Mouse (Mus musculus): ENCODE data around the gene Hnrnpul2. TPM values are rescaled to one million over a fixed set of nuclear protein-coding genes. Genes with fewer than 3 reads are reported as not detected.

The Hnrnpul2 gene
- polyA plus RNA-seq, 1 experiment: 108 TPM

DNA sequence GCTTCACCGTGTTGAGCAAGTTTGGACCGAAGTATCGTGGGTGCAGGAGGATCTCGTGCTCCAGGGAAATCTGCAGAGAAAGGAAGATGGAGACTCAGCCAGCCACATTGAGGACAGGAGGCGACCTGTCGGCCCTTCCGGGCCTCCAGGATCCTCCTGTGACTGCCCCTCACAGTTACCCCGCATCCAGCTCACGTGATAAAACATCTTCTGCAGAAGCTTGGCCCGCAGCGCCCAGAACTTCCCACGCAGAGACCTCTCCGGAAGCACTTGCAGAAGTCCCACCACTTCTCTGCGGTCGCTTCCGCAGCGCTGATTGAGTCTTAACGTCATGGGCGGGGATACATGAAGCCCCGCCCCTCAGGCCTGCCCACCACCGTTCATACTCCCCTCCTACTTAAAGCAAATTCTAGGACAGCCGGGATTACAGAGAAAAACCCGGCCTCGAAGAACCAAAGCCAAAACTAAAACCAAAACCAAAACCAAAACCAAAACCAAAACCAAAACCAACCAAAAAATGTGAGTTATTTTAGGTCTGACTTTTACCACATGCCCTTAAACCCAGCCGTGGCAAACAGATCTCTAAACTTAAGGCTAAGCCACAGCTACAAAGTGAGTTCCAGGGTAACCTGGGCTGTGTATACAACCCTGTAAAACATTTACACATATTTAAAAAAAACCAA is 21.4 kb upstream of the Hnrnpul2 start, which contains the start of gene Polr2g:
Gene Polr2g (minus strand): TSS at position 314 of the 683 bp plus-strand sequence.
- H3K4me3 ChIP-seq (ENCODE audit: low read depth, low read length): peak within 1 kb of the TSS; percentile 95
- TF ChIP-seq CTCF (IDR thresholded peaks at IDR 0.05; ENCODE audit: low read depth, low read length) (no peak), EP300 (IDR thresholded peaks at IDR 0.05; ENCODE audit: insufficient read depth, low read depth, low read length) (no peak), POLR2A (IDR thresholded peaks at IDR 0.05; ENCODE audit: insufficient read depth, low read length) (peak; percentile 91)
- no peaks in the 10 kb centered on the region for H3K4me1 ChIP-seq (ENCODE audit: control insufficient read depth, insufficient read depth, low read length)
- peak within 1 kb of the TSS; percentile 71 for H3K9ac ChIP-seq (ENCODE audit: low read depth, poor library complexity, severe bottlenecking)
- peaks cover 23% of the 10 kb centered on the region for H3K36me3 ChIP-seq (ENCODE audit: control insufficient read depth, insufficient read depth, low read length, poor library complexity, severe bottlenecking)
- no peaks in the 10 kb centered on the region for H3K9me3 ChIP-seq (replicated peaks; ENCODE audit: control insufficient read depth, insufficient read depth, low read length, poor library complexity, severe bottlenecking)
- no peak within 1 kb of the TSS for H3K27ac ChIP-seq (ENCODE audit: insufficient read depth, low read length)
- no peaks in the 10 kb centered on the region for H3K27me3 ChIP-seq (ENCODE audit: control insufficient read depth, insufficient read depth, low read length, poor library complexity, severe bottlenecking)

DNA sequence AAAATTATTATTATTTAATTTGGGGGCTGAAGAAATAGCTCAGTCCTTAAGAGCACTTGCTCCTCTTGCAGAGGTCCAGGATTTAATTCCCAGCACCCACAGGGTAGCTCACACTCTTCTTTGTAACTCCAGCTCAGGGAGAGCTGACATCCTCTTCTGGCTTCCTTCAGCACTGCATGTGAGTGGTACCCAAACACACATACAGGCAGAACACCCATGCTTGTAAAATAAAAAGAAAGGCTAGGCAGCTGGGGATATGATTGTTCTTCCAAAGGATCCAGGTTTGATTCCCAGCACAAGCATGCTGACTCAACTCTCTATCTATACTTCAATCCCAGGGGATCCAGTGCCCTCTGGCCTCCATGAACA is 20.9 kb upstream of the Hnrnpul2 start:
- peak overlapping the region; percentile 71; the same call in 1 of the 2 replicates for H3K9ac ChIP-seq (ENCODE audit: low read depth, poor library complexity, severe bottlenecking)
- H3K4me3 ChIP-seq (ENCODE audit: low read depth, low read length): no peak overlapping the region
- TF ChIP-seq EP300 (IDR thresholded peaks at IDR 0.05; ENCODE audit: insufficient read depth, low read depth, low read length) (no peak), POLR2A (IDR thresholded peaks at IDR 0.05; ENCODE audit: insufficient read depth, low read length) (no peak), CTCF (IDR thresholded peaks at IDR 0.05; ENCODE audit: low read depth, low read length) (no peak)
- H3K36me3 ChIP-seq (ENCODE audit: control insufficient read depth, insufficient read depth, low read length, poor library complexity, severe bottlenecking): peaks cover 19% of the 10 kb centered on the region
- H3K9me3 ChIP-seq (replicated peaks; ENCODE audit: control insufficient read depth, insufficient read depth, low read length, poor library complexity, severe bottlenecking): no peaks in the 10 kb centered on the region
- H3K27me3 ChIP-seq (ENCODE audit: control insufficient read depth, insufficient read depth, low read length, poor library complexity, severe bottlenecking): no peaks in the 10 kb centered on the region
- no peaks in the 10 kb centered on the region for H3K4me1 ChIP-seq (ENCODE audit: control insufficient read depth, insufficient read depth, low read length)
- H3K27ac ChIP-seq (ENCODE audit: insufficient read depth, low read length): no peak overlapping the region

DNA sequence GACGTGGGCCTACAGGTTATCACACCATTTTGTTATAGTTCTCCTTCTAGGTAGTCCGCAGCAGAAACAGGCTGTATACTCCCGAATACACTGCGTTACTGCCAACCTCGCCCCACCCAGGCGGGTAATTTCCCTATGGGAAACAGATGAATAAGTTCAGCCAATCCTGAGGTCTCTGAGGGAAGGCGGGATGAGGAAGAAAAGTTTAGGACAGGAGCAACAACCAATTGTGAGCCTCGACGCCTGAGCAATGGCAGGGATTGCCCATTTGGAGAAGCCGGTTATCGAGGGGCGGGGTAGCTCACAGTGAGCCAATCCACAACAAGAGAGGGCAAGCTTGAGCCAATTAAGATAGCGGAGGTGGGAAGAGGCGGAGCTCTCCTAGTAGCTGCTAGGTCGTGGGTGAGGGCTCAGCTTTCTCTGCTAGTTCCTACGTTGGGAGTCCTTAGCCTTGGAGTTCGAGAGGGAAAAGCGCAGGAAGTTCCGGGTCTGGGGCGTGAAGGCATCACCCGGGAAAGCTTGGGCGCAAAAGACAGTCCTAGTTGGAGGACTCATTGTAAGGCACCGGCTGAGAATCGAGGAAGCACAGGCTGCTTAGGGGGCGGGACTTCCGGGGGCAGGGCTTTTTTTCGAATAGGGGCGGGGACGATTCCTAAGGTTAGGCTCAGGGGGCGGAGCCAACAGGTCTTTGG is 17.5 kb upstream of the Hnrnpul2 start, which contains the start of gene Zbtb3:
Gene Zbtb3 (plus strand): TSS at position 426 of the 692 bp plus-strand sequence.
- Histone ChIP-seq H3K9me3 (replicated peaks; ENCODE audit: control insufficient read depth, insufficient read depth, low read length, poor library complexity, severe bottlenecking) (no peaks in the 10 kb centered on the region), H3K27ac (ENCODE audit: insufficient read depth, low read length) (peak within 1 kb of the TSS; percentile 75), H3K9ac (ENCODE audit: low read depth, poor library complexity, severe bottlenecking) (peak within 1 kb of the TSS; percentile 73), H3K27me3 (ENCODE audit: control insufficient read depth, insufficient read depth, low read length, poor library complexity, severe bottlenecking) (no peaks in the 10 kb centered on the region), H3K36me3 (ENCODE audit: control insufficient read depth, insufficient read depth, low read length, poor library complexity, severe bottlenecking) (peaks cover 8% of the 10 kb centered on the region; the same call in 1 of the 2 replicates), H3K4me3 (ENCODE audit: low read depth, low read length) (peak within 1 kb of the TSS; percentile 91), H3K4me1 (ENCODE audit: control insufficient read depth, insufficient read depth, low read length) (no peaks in the 10 kb centered on the region)
- TF ChIP-seq POLR2A (IDR thresholded peaks at IDR 0.05; ENCODE audit: insufficient read depth, low read length): peak; percentile 72
- no peak for TF ChIP-seq EP300 (IDR thresholded peaks at IDR 0.05; ENCODE audit: insufficient read depth, low read depth, low read length)

DNA sequence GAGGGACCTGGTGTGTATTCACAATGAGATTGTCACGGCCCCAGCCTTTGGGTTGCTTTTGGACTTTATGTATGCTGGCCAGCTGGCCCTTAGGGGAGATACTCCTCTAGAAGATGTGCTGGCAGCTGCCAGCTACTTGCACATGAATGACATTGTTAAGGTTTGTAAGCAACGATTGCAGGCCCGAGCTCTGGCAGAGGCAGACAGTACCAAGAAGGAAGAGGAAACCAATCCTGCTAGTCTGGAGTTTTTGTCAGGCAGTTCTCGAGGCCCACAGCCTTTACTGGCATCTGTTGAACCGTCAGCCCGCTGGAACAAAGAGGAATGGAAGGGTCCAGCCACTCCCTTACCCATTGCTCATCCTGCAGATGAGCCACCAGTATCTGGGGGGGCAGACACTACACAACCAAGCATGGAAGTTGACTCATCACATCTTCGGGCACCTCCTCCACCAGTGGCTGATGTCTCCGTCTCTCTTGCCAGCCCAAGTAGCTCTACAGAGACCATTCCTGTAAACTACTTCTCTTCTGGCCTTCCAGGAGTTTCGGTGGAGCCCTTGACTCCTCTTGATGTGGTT is 16.5 kb upstream of the Hnrnpul2 start:
- Histone ChIP-seq H3K9ac (ENCODE audit: low read depth, poor library complexity, severe bottlenecking) (no peak overlapping the region; the same call in 1 of the 2 replicates), H3K4me1 (ENCODE audit: control insufficient read depth, insufficient read depth, low read length) (no peaks in the 10 kb centered on the region), H3K9me3 (replicated peaks; ENCODE audit: control insufficient read depth, insufficient read depth, low read length, poor library complexity, severe bottlenecking) (no peaks in the 10 kb centered on the region), H3K27me3 (ENCODE audit: control insufficient read depth, insufficient read depth, low read length, poor library complexity, severe bottlenecking) (no peaks in the 10 kb centered on the region), H3K4me3 (ENCODE audit: low read depth, low read length) (peak overlapping the region; percentile 22), H3K36me3 (ENCODE audit: control insufficient read depth, insufficient read depth, low read length, poor library complexity, severe bottlenecking) (peaks cover 12% of the 10 kb centered on the region), H3K27ac (ENCODE audit: insufficient read depth, low read length) (peak overlapping the region; percentile 12; the same call in 1 of the 2 replicates)
- TF ChIP-seq EP300 (IDR thresholded peaks at IDR 0.05; ENCODE audit: insufficient read depth, low read depth, low read length) (no peak), POLR2A (IDR thresholded peaks at IDR 0.05; ENCODE audit: insufficient read depth, low read length) (no peak), CTCF (IDR thresholded peaks at IDR 0.05; ENCODE audit: low read depth, low read length) (no peak)

GRCm38 (mm10) chr19:8803879-8804660 is 15.7 kb upstream of the Hnrnpul2 start:
- TF ChIP-seq POLR2A (IDR thresholded peaks at IDR 0.05; ENCODE audit: insufficient read depth, low read length) (no peak), EP300 (IDR thresholded peaks at IDR 0.05; ENCODE audit: insufficient read depth, low read depth, low read length) (no peak), CTCF (IDR thresholded peaks at IDR 0.05; ENCODE audit: low read depth, low read length) (no peak)
- no peak overlapping the region for H3K4me3 ChIP-seq (ENCODE audit: low read depth, low read length)
- H3K36me3 ChIP-seq (ENCODE audit: control insufficient read depth, insufficient read depth, low read length, poor library complexity, severe bottlenecking): peaks cover 16% of the 10 kb centered on the region

More at GRCm38 (mm10) chr19:8803879-8804660, 15.7 kb upstream of the Hnrnpul2 start:
- no peaks in the 10 kb centered on the region for H3K9me3 ChIP-seq (replicated peaks; ENCODE audit: control insufficient read depth, insufficient read depth, low read length, poor library complexity, severe bottlenecking)
- no peaks in the 10 kb centered on the region for H3K27me3 ChIP-seq (ENCODE audit: control insufficient read depth, insufficient read depth, low read length, poor library complexity, severe bottlenecking)
- no peaks in the 10 kb centered on the region for H3K4me1 ChIP-seq (ENCODE audit: control insufficient read depth, insufficient read depth, low read length)
- no peak overlapping the region for H3K9ac ChIP-seq (ENCODE audit: low read depth, poor library complexity, severe bottlenecking)
- no peak overlapping the region for H3K27ac ChIP-seq (ENCODE audit: insufficient read depth, low read length)

Measured in ES-Bruce4 (cell line).